In genomic region chr2:11059731-11060425, GRCm38 (mm10) we compare ENCODE assay signal across 8 mouse cellular contexts.
DNase-seq lines count a peak whose midpoint lies in the region; ATAC-seq and TF ChIP-seq lines count a peak whose summit lies in the region.

No protein-coding gene starts in this region.

- peak; percentile 50 for DNase-seq in ES-CJ7 (ENCODE audit: low read depth, low spot score)
- DNase-seq in adipocyte (ENCODE audit: low spot score) = peak; percentile 30
- DNase-seq in embryo, embryonic 10.5 days (ENCODE audit: low spot score) = peak; percentile 87
- peak; percentile 66 for DNase-seq in kidney, postnatal 10 days
- peak; percentile 88 for DNase-seq in lung, embryonic 14.5 days
- DNase-seq in retina, embryonic 14.5 days (ENCODE audit: low spot score) = peak; percentile 86

- no peak overlapping the region for H3K4me2 ChIP-seq in lung, embryonic 14.5 days

- H3K27ac ChIP-seq in lung, embryonic 14.5 days (ENCODE audit: low read depth) = no peak overlapping the region

- H3K4me3 ChIP-seq in lung, embryonic 14.5 days (ENCODE audit: low read depth, low read length) = no peak overlapping the region

- H3K9me3 ChIP-seq in lung, embryonic 14.5 days (ENCODE audit: low read depth, low read length) = no peaks in the 10 kb centered on the region

- no peak overlapping the region for H3K9ac ChIP-seq in lung, embryonic 14.5 days

- no peaks in the 10 kb centered on the region for H3K36me3 ChIP-seq in lung, embryonic 14.5 days (ENCODE audit: insufficient read depth)

- no peaks in the 10 kb centered on the region for H3K27me3 ChIP-seq in lung, embryonic 14.5 days (ENCODE audit: insufficient read depth, low read length)

- WGBS in lung, embryonic 14.5 days = 22% methylated on average over 9 of the region's 9 CpGs

- ATAC-seq in granulocyte monocyte progenitor cell, adult 5-6 weeks (replicated peaks; ENCODE audit: poor library complexity, severe bottlenecking) = peak; percentile 76
- peak; percentile 77; the same call in 1 of the 2 replicates for ATAC-seq in lung, embryonic 14.5 days (ENCODE audit: insufficient read depth)
- no peak for ATAC-seq in erythroid progenitor cell, adult 5-6 weeks (replicated peaks; ENCODE audit: low FRiP score, poor library complexity, severe bottlenecking)

- TF ChIP-seq CTCF in lung, embryonic 14.5 days (IDR thresholded peaks at IDR 0.05; ENCODE audit: low read depth) = peak; percentile 76

- no peaks in the 10 kb centered on the region for H3K4me1 ChIP-seq in lung, embryonic 14.5 days (ENCODE audit: insufficient read depth)

Comparison
In these comparisons a context has a peak if more than half of its experiments do, and no peak if none do; other contexts are left out.
1. DNase-seq: peak in every context shown above with its lines; median percentile 88 in lung, embryonic 14.5 days; 87 in embryo, embryonic 10.5 days; 86 in retina, embryonic 14.5 days; 66 in kidney, postnatal 10 days; 50 in ES-CJ7; 30 in adipocyte.